Mouse (Mus musculus) kidney, embryonic 15.5 days (tissue): ENCODE measurements around the gene Lyrm4. TPM values are rescaled to one million over a fixed set of nuclear protein-coding genes. Genes with fewer than 3 reads are reported as not detected.

Experiments used
- ATAC-seq: fragments of 200-750 bp; cut with Nextera tagmentation; replicated peaks from 2 replicates; pipeline ENCODE4 v1.8.0; 2017; ENCODE audit warnings: moderate TSS enrichment; ENCODE audit not compliant: low FRiP score
- H3K27ac ChIP-seq: fragments of 300-500 bp; sonication (generic); 2 replicates; pipeline ENCODE4 v1.5.1; 2015; ENCODE audit warnings: mild to moderate bottlenecking, inconsistent platforms
- H3K27me3 ChIP-seq: fragments of 300-500 bp; sonication (generic); 2 replicates; pipeline ENCODE4 v1.6.1; 2015; ENCODE audit warnings: inconsistent platforms
- H3K36me3 ChIP-seq: fragments of 300-500 bp; sonication (generic); 2 replicates; pipeline ENCODE4 v1.6.1; 2015; ENCODE audit warnings: inconsistent platforms
- H3K4me1 ChIP-seq: fragments of 300-500 bp; sonication (generic); 2 replicates; pipeline ENCODE4 v1.6.1; 2015; ENCODE audit warnings: inconsistent platforms
- H3K4me2 ChIP-seq: fragments of 300-500 bp; sonication (generic); 2 replicates; pipeline ENCODE4 v1.6.1; 2015; ENCODE audit warnings: moderate library complexity, mild to moderate bottlenecking, inconsistent platforms
- H3K4me3 ChIP-seq: fragments of 300-500 bp; sonication (generic); replicated peaks from 2 replicates; pipeline ENCODE4 v1.5.1; 2015; ENCODE audit warnings: mild to moderate bottlenecking, inconsistent platforms
- H3K9ac ChIP-seq: fragments of 300-500 bp; sonication (generic); 2 replicates; pipeline ENCODE4 v1.6.1; 2015; ENCODE audit warnings: mild to moderate bottlenecking, inconsistent platforms
- H3K9me3 ChIP-seq: fragments of 300-500 bp; sonication (generic); replicated peaks from 2 replicates; pipeline ENCODE4 v1.6.1; 2016; ENCODE audit warnings: inconsistent platforms
- WGBS: fragments of 180-500 bp; shearing (Covaris S2); methylation state at CpG from one replicate; pipeline ENCODE4 v1.1.7; 2015; ENCODE audit warnings: mixed read lengths; 5-methylcytosine and 5-hydroxymethylcytosine counted together
- polyA plus RNA-seq: library from polyadenylated mRNA; unstranded; fragments of >200 nt; fragmentation: Nextera tagmentation; extraction: Ambion mirVana; gene quantifications from 2 replicates; pipeline ENCODE4 v1.2.1, GENCODE M21; 2015

Lyrm4 gene
- polyA plus RNA-seq, 1 experiment from 2014 or later = 23.3 TPM

DNA sequence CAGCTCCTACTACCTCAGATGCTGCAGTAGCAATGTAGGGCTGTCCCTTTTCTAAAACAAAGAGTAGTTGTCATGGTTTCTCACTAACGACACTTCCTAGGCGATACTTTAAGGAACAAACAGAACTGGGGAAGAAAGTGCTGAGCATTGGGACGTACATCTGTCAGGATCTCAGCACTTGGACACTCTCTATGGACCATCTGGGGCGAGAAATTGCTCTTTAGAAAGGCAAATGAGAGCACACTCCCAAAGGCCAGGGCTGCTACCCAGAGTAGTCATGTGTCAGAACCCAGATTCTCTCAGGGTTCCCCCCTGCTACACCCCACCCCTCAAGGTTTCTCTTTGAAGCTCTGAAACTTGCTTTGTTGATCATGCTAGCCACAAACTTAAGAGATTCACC, 136.9 kb downstream of the Lyrm4 start:
- Histone ChIP-seq H3K4me3 (no peak overlapping the region), H3K9ac (no peak overlapping the region), H3K9me3 (no peaks in the 10 kb centered on the region), H3K27me3 (no peaks in the 10 kb centered on the region), H3K4me2 (no peak overlapping the region), H3K36me3 (peaks cover 15% of the 10 kb centered on the region), H3K27ac (no peak overlapping the region), H3K4me1 (no peaks in the 10 kb centered on the region)
- 72% methylated on average over 4 of the region's 4 CpGs for WGBS
- ATAC-seq = no peak

- 86% methylated on average over 7 of the region's 7 CpGs for WGBS
- Histone ChIP-seq H3K4me3 (no peak overlapping the region), H3K9me3 (no peaks in the 10 kb centered on the region), H3K27ac (no peak overlapping the region), H3K27me3 (no peaks in the 10 kb centered on the region), H3K4me1 (no peaks in the 10 kb centered on the region), H3K4me2 (no peak overlapping the region), H3K9ac (no peak overlapping the region), H3K36me3 (peaks cover 15% of the 10 kb centered on the region)
- no peak for ATAC-seq
Measured at GRCm38 (mm10) chr13:35976912-35977311, 140.4 kb downstream of the Lyrm4 start.

- H3K4me1 ChIP-seq = peaks cover 21% of the 10 kb centered on the region
- WGBS = 29% methylated on average over 9 of the region's 9 CpGs
- no peak for ATAC-seq
- peak overlapping the region; percentile 100 for H3K4me2 ChIP-seq
- H3K4me3 ChIP-seq = peak overlapping the region; percentile 64
- peaks cover 37% of the 10 kb centered on the region for H3K27me3 ChIP-seq
- H3K9ac ChIP-seq = no peak overlapping the region
- H3K36me3 ChIP-seq = no peaks in the 10 kb centered on the region
- no peak overlapping the region for H3K27ac ChIP-seq
- H3K9me3 ChIP-seq = no peaks in the 10 kb centered on the region
Measured at GRCm38 (mm10) chr13:35969829-35970228, 147.5 kb downstream of the Lyrm4 start.

- H3K4me3 ChIP-seq = peak overlapping the region; percentile 64
- peaks cover 37% of the 10 kb centered on the region for H3K27me3 ChIP-seq
- WGBS = under 1% methylated on average over 18 of the region's 18 CpGs
- H3K4me1 ChIP-seq = peaks cover 21% of the 10 kb centered on the region
- H3K27ac ChIP-seq = no peak overlapping the region
- peak overlapping the region; percentile 100 for H3K4me2 ChIP-seq
- no peaks in the 10 kb centered on the region for H3K9me3 ChIP-seq
- no peak; the same call in 1 of the 2 replicates for ATAC-seq
- peak overlapping the region; percentile 49 for H3K9ac ChIP-seq
- H3K36me3 ChIP-seq = no peaks in the 10 kb centered on the region
Measured at GRCm38 (mm10) chr13:35969431-35969721, 147.9 kb downstream of the Lyrm4 start.

DNA sequence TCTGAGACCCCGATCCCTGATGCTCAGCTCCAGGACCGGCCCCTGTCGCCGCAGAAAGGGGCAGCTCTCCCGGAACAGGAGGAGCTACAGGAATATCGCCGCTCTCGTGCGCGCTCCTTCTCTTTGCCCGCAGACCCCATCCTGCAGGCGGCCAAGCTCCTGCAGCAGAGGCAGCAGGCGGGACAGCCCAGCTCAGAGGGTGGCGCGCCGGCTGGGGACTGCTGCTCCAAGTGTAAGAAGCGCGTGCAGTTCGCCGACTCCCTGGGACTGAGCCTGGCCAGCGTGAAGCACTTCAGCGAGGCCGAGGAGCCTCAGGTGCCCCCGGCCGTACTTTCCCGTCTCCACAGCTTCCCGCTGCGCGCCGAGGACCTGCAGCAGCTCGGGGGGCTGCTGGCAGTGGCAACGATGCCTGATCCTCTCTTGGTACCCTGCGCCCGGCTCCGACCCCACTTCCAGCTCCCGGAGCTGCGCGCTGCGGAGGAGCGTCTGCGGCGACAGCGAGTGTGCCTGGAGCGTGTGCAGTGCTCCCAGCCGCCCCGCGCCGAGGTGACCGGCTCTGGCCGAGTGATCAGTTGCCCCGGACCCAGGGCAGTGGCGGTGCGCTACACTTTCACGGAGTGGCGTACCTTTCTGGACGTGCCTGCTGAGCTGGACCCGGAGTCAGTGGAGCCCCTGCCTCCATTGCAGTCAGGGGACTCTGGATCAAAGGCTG, 148.5 kb downstream of the Lyrm4 start:
- Histone ChIP-seq H3K9me3 (no peaks in the 10 kb centered on the region), H3K27ac (no peak overlapping the region), H3K4me2 (peak overlapping the region; percentile 100), H3K4me1 (peaks cover 21% of the 10 kb centered on the region), H3K9ac (peak overlapping the region; percentile 49), H3K4me3 (peak overlapping the region; percentile 64), H3K36me3 (no peaks in the 10 kb centered on the region), H3K27me3 (peaks cover 37% of the 10 kb centered on the region)
- under 1% methylated on average over 57 of the region's 57 CpGs for WGBS
- peak; percentile 88 for ATAC-seq

GRCm38 (mm10) chr13:35968131-35968718, 149.1 kb downstream of the Lyrm4 start:
- H3K9me3 ChIP-seq = no peaks in the 10 kb centered on the region
- peak overlapping the region; percentile 64 for H3K4me3 ChIP-seq
- peaks cover 37% of the 10 kb centered on the region for H3K27me3 ChIP-seq
- ATAC-seq = peak; percentile 74
- WGBS = under 1% methylated on average over 38 of the region's 38 CpGs
- H3K36me3 ChIP-seq = no peaks in the 10 kb centered on the region
- H3K4me2 ChIP-seq = peak overlapping the region; percentile 100
- no peak overlapping the region for H3K27ac ChIP-seq
- H3K4me1 ChIP-seq = peaks cover 21% of the 10 kb centered on the region
- H3K9ac ChIP-seq = peak overlapping the region; percentile 49

- Histone ChIP-seq H3K9me3 (no peaks in the 10 kb centered on the region), H3K4me1 (peaks cover 21% of the 10 kb centered on the region), H3K27me3 (peaks cover 37% of the 10 kb centered on the region), H3K4me2 (peak overlapping the region; percentile 100), H3K36me3 (no peaks in the 10 kb centered on the region), H3K27ac (no peak overlapping the region), H3K4me3 (peak overlapping the region; percentile 64), H3K9ac (no peak overlapping the region)
- ATAC-seq = 0 out of 2 replicates have a peak, but pooled peaks have one; percentile 34
- WGBS = 8% methylated on average over 15 of the region's 15 CpGs
Measured at GRCm38 (mm10) chr13:35967690-35968089, 149.6 kb downstream of the Lyrm4 start.

DNA sequence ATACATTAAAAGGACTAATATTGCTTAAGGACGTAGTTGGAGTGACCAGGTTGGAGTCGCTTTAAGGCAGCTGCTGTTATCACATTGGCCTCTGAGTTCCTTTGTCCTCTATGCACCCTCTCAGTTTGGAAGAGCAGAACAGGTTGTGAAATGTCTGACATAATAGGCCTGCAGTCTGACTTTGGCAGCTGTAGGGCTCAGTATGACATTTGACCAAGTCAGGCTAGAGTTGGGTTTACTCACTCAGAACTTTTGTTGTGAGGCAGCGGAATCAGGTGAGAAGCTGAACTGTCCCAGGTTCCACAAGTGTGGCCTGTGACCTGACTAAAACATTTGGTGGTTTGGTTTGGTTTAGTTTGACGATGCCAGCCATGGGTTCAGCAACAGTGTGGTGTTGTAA, 153.7 kb downstream of the Lyrm4 start:
- Histone ChIP-seq H3K4me1 (peaks cover 9% of the 10 kb centered on the region), H3K36me3 (no peaks in the 10 kb centered on the region), H3K27me3 (peaks cover 16% of the 10 kb centered on the region), H3K4me2 (no peak overlapping the region), H3K27ac (no peak overlapping the region), H3K4me3 (no peak overlapping the region), H3K9ac (no peak overlapping the region), H3K9me3 (no peaks in the 10 kb centered on the region)
- 88% methylated on average over 4 of the region's 4 CpGs for WGBS
- no peak for ATAC-seq

DNA sequence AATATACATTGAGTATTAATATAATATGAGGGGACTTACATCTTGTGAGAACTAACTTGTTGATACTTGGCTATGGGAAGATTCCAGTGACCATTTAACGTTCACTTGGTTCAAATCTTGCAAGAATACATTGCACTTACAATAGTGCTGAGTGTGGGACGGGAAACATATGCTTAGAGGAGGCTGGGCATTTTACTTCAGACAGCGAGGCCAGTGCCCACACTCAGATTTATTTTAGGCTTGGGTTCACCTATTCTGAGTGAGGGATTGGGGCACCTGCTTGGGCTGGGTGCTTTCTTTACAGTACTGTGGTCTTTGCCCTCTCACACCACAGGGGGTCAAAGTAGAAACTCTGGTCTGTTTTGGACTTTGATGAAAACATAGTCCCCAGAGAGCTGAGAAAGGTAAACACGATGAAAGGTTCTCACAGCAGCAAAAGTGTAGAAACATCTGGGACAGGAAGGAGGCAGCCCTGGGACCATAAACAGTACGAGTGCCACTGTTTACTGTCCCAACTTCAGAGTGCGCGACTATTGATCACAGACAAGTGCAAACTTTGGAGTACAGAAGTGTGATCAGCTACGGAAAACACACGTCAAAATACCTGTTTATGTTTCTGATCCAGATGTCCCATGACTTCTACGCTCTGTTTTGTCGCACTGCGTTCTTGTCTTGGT, 157.8 kb downstream of the Lyrm4 start:
- 67% methylated on average over 12 of the region's 12 CpGs for WGBS

GRCm38 (mm10) chr13:35958539-35958938, 158.8 kb downstream of the Lyrm4 start, which contains the start of gene Ppp1r3g:
Ppp1r3g (plus strand) TSS chr13:35958839.
- Histone ChIP-seq H3K4me2 (no peak within 1 kb of the TSS), H3K27ac (no peak within 1 kb of the TSS), H3K4me3 (no peak within 1 kb of the TSS), H3K9ac (no peak within 1 kb of the TSS), H3K4me1 (no peaks in the 10 kb centered on the region), H3K9me3 (no peaks in the 10 kb centered on the region), H3K27me3 (no peaks in the 10 kb centered on the region), H3K36me3 (no peaks in the 10 kb centered on the region)
- WGBS = 93% methylated on average over 1 of the region's 1 CpGs
- ATAC-seq = no peak

More for the DNA sequence above, 157.8 kb downstream of the Lyrm4 start:
- no peak for ATAC-seq
- Histone ChIP-seq H3K9ac (no peak overlapping the region), H3K27ac (no peak overlapping the region), H3K4me1 (no peaks in the 10 kb centered on the region), H3K4me3 (no peak overlapping the region), H3K27me3 (no peaks in the 10 kb centered on the region), H3K9me3 (no peaks in the 10 kb centered on the region), H3K4me2 (no peak overlapping the region), H3K36me3 (no peaks in the 10 kb centered on the region)

DNA sequence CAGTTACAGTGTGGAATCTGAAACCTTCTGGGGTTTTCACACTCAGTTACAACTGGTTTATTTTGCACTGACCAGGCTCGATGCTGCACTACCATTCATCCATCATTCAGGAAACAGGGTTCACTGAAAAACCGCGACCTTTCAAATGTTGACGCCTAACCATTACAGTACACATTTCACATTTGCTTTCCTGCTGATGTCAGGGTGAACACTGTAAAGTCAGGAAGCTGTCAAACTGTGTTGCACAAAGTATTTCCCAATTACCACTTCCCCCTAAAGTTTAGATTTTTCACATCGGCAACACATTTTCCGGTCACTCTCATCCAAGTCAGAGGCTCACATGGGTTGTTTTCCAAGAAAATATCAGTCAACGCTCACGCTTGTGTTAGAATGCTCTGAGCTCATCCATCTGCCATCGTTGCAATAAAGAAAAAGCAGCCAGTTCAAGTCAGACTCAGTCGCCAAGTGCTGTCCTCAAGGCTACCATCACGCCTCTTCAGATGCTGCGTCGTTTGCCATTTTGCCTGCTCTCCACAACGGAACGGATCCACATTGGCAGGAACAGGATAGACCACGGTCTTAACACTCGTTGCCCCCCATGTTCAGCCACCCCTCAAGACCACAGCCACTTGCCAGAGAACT, 167.4 kb downstream of the Lyrm4 start:
- Histone ChIP-seq H3K4me3 (no peak overlapping the region), H3K9me3 (no peaks in the 10 kb centered on the region), H3K9ac (no peak overlapping the region), H3K4me1 (no peaks in the 10 kb centered on the region), H3K36me3 (no peaks in the 10 kb centered on the region), H3K27me3 (no peaks in the 10 kb centered on the region), H3K4me2 (no peak overlapping the region), H3K27ac (no peak overlapping the region)
- no peak; the same call in 1 of the 2 replicates for ATAC-seq
- WGBS = 62% methylated on average over 17 of the region's 17 CpGs
